Mouse (Mus musculus) intestine, postnatal 0 days (tissue): Measurements from ENCODE around the gene E130116L18Rik. TPM values are rescaled to one million over a fixed set of nuclear protein-coding genes. Genes with fewer than 3 reads are reported as not detected.
A peak's percentile ranks its signal among the peaks of the same experiment; 100 is the strongest.
"Not testable (repeated sequence)": the region's sequence is repeated elsewhere in the genome, so short reads cannot be mapped to it uniquely, and the experiment has no call there.

Experiments
- ATAC-seq: fragments of 200-750 bp; cut with Nextera tagmentation; 2 replicates; pipeline ENCODE4 v1.8.0; 2017; ENCODE audit warnings: mild to moderate bottlenecking, moderate TSS enrichment, moderate library complexity
- H3K27ac ChIP-seq: fragments of 300-500 bp; sonication (generic); 2 replicates; pipeline ENCODE4 v1.5.1; 2014; ENCODE audit warnings: mild to moderate bottlenecking, low read depth, low read length, moderate library complexity
- H3K27me3 ChIP-seq: fragments of 300-500 bp; sonication (generic); replicated peaks from 2 replicates; pipeline ENCODE4 v1.6.1; 2014; ENCODE audit warnings: low read length, mixed read lengths; ENCODE audit not compliant: control insufficient read depth, insufficient read depth
- H3K36me3 ChIP-seq: fragments of 300-500 bp; sonication (generic); 2 replicates; pipeline ENCODE4 v1.6.1; 2014; ENCODE audit warnings: mild to moderate bottlenecking, moderate library complexity; ENCODE audit not compliant: control insufficient read depth, insufficient read depth
- H3K4me1 ChIP-seq: fragments of 300-500 bp; sonication (generic); replicated peaks from 2 replicates; pipeline ENCODE4 v1.6.1; 2014; ENCODE audit warnings: antibody characterized with exemption, low read length, mixed read lengths; ENCODE audit not compliant: control insufficient read depth, insufficient read depth
- H3K4me2 ChIP-seq: fragments of 300-500 bp; sonication (generic); replicated peaks from 2 replicates; pipeline ENCODE4 v1.6.1; 2014; ENCODE audit warnings: low read depth, mild to moderate bottlenecking, moderate library complexity
- H3K4me3 ChIP-seq: fragments of 300-500 bp; sonication (generic); 2 replicates; pipeline ENCODE4 v1.5.1; 2014; ENCODE audit warnings: low read depth, low read length
- H3K9ac ChIP-seq: fragments of 300-500 bp; sonication (generic); 2 replicates; pipeline ENCODE4 v1.6.1; 2014; ENCODE audit warnings: mild to moderate bottlenecking, low read depth, low read length
- H3K9me3 ChIP-seq: fragments of 300-500 bp; sonication (generic); 2 replicates; pipeline ENCODE4 v1.6.1; 2016; ENCODE audit warnings: mixed run types; ENCODE audit not compliant: control insufficient read depth
- CTCF ChIP-seq: sonication (generic); IDR thresholded peaks from 2 replicates; pipeline ENCODE4 v1.5.1; 2016; ENCODE audit warnings: low read depth, mild to moderate bottlenecking, control low read depth, antibody characterized with exemption, moderate library complexity
- WGBS: fragments of 180-500 bp; shearing (Covaris S2); extraction: QIAGEN DNeasy Blood & Tissue Kit; methylation state at CpG from one replicate; pipeline ENCODE4 v1.1.7; 2014; 5-methylcytosine and 5-hydroxymethylcytosine counted together
- polyA plus RNA-seq: library from polyadenylated mRNA; unstranded; fragments of >200 nt; fragmentation: Nextera tagmentation; extraction: Ambion mirVana; gene quantifications from 2 replicates; pipeline ENCODE4 v1.2.1, GENCODE M21; 2015

The E130116L18Rik gene
- polyA plus RNA-seq, 1 experiment from 2014 or later, result 1.4 TPM

DNA sequence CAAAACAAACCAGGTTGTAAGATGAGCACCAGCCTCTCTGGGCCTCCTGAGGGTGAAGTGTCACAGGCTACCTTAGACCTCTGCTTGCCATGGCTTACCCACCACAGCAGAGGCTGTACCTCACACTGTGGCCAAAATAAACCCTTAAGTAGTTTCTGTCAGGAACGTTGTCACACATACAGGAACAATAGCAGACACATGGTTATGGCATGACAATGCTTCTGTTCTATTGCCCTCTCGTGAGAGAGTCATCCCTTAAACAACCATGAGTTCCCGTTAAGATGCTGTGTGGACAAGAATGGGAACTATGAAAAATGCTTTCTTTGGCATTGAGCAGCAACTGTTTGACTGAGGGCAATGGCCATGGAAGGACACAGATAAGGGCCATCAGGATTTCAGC lies 1.3 kb downstream of the E130116L18Rik start, which contains the start of gene Galnt11:
Gene Galnt11, plus strand, starts transcription at position 301 of the 400 bp plus-strand sequence.
- Histone ChIP-seq H3K4me3 (peak within 1 kb of the TSS; percentile 64), H3K9ac (peak within 1 kb of the TSS; percentile 83)
- WGBS, result 86% methylated on average over 3 of the region's 3 CpGs

DNA sequence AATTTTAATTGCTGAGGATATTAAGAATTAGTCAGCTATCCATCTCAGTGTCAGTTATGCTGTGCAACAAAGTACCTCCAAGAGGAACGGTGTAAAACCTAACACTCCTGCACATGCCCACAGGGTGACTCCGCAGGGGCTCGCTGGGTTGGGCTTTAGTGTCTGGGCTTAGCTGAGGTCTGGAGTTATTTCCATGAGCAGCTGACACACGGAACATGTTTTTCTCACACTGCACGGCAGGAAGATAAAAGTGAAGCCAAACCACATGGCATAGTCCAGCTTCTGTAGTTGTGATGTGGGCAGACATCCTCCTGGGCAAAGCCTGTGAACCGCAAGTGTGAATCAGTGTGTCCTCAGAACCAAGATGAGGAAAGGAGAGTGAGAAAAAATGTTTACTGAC lies 7.9 kb downstream of the E130116L18Rik start:
- Histone ChIP-seq H3K4me1 (no peaks in the 10 kb centered on the region), H3K27ac (no peak overlapping the region), H3K9me3 (no peaks in the 10 kb centered on the region), H3K27me3 (no peaks in the 10 kb centered on the region), H3K4me3 (no peak overlapping the region), H3K36me3 (no peaks in the 10 kb centered on the region), H3K9ac (no peak overlapping the region), H3K4me2 (no peak overlapping the region)
- ATAC-seq, result no peak
- 72% methylated on average over 6 of the region's 6 CpGs for WGBS
- no peak for TF ChIP-seq CTCF

More for the DNA sequence above, 1.3 kb downstream of the E130116L18Rik start, which contains the start of gene Galnt11:
- ATAC-seq, result no peak
- H3K4me1 ChIP-seq, result no peaks in the 10 kb centered on the region
- H3K27ac ChIP-seq, result peak within 1 kb of the TSS; percentile 91
- TF ChIP-seq CTCF, result no peak
- H3K27me3 ChIP-seq, result no peaks in the 10 kb centered on the region
- peak within 1 kb of the TSS; percentile 74 for H3K4me2 ChIP-seq
- H3K36me3 ChIP-seq, result no peaks in the 10 kb centered on the region
- H3K9me3 ChIP-seq, result no peaks in the 10 kb centered on the region

DNA sequence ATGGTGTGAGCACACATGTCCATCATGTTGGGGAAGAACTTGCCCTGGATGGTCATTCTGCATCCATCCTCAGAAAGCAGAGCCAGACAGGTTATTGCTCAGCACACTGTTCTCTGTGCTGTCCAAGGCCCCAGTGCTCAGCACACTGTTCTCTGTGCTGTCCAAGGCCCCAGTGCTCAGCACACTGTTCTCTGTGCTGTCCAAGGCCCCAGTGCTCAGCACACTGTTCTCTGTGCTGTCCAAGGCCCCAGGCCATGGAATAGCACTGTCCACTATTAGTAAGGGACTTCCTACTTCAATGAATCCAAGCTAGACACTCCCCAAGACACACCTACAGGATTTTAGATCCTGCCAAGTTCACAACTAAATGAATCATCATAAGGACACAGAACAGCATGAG lies 9.7 kb downstream of the E130116L18Rik start:
- not testable (repeated sequence) for H3K9me3 ChIP-seq, H3K4me2 ChIP-seq, H3K9ac ChIP-seq, H3K4me3 ChIP-seq, H3K4me1 ChIP-seq, H3K36me3 ChIP-seq, ATAC-seq, H3K27me3 ChIP-seq, H3K27ac ChIP-seq

DNA sequence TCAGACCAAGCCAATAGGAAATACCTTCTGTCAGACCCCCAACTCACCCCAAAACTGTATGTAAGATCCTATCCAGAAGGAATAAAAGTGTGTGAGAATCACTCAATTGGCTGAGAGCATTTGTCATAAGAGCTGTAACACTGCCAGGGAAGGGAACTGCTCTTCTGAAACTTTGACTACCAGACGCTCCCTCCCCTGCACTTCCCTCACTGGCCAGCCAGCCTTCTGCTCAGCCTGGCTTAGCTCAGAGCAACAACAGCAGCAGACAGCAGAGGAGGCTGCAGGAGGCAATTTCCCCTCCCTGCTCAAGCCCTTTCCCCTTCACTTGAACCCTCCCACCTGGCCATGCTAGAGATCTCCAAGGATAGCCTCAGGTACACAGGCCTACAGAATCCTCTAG lies 11.1 kb downstream of the E130116L18Rik start:
- H3K9me3 ChIP-seq, result no peaks in the 10 kb centered on the region
- no peak for ATAC-seq
- WGBS, result 60% methylated on average over 1 of the region's 1 CpGs

DNA sequence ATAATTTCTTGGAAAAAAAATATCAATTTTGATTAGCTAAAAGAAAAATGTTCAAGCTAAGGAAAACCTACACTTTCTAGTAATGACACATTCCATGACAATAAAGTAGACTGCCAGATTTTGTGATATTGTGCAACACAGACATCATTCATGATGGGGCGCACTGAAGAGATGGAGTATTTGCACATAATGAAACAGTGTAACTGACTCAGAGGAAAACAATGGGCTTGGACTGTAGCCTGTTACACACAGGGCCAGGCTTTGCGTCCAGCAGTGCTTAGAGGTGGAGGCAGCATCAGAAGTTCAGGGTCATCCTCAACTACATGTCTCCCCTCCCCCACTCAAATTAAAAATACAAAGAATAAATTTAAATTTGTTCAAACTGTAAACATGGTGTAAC lies 32.4 kb downstream of the E130116L18Rik start:
- no peak overlapping the region for H3K9ac ChIP-seq
- no peak overlapping the region for H3K27ac ChIP-seq
- H3K4me1 ChIP-seq, result no peaks in the 10 kb centered on the region
- no peak overlapping the region for H3K4me2 ChIP-seq
- no peak for TF ChIP-seq CTCF
- no peaks in the 10 kb centered on the region for H3K36me3 ChIP-seq
- ATAC-seq, result no peak
- 88% methylated on average over 2 of the region's 2 CpGs for WGBS
- no peaks in the 10 kb centered on the region for H3K9me3 ChIP-seq
- no peak overlapping the region for H3K4me3 ChIP-seq
- no peaks in the 10 kb centered on the region for H3K27me3 ChIP-seq

More for the DNA sequence above, 11.1 kb downstream of the E130116L18Rik start:
- H3K27ac ChIP-seq, result no peak overlapping the region
- H3K4me3 ChIP-seq, result no peak overlapping the region
- no peaks in the 10 kb centered on the region for H3K4me1 ChIP-seq
- TF ChIP-seq CTCF, result no peak
- H3K4me2 ChIP-seq, result no peak overlapping the region
- no peaks in the 10 kb centered on the region for H3K27me3 ChIP-seq
- no peak overlapping the region for H3K9ac ChIP-seq
- H3K36me3 ChIP-seq, result no peaks in the 10 kb centered on the region

DNA sequence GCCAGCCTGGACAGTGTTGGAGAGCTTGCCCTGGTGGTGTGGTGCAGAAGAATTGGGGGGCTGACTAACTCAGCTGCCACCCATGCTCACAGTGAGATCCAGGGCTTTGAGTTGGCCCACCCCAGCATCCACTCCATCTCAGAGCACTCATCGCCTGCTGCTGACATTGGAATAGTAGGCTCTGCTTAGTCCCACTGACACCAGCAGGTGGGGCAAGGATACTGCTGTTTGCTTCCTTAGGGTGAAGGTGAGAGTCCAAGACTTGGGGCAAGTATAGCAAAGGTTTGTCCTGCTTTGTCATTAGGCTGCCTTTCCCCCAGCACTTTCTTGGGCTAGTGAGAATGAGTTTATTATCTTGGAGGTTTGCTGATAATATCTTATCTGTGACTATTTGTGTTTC lies 34.2 kb downstream of the E130116L18Rik start:
- no peak overlapping the region for H3K4me2 ChIP-seq
- H3K4me1 ChIP-seq, result no peaks in the 10 kb centered on the region
- H3K9me3 ChIP-seq, result no peaks in the 10 kb centered on the region
- no peak overlapping the region for H3K4me3 ChIP-seq
- TF ChIP-seq CTCF, result peak; percentile 89
- no peaks in the 10 kb centered on the region for H3K27me3 ChIP-seq
- H3K27ac ChIP-seq, result no peak overlapping the region
- H3K36me3 ChIP-seq, result no peaks in the 10 kb centered on the region
- ATAC-seq, result peak; percentile 66; the same call in 1 of the 2 replicates
- no peak overlapping the region for H3K9ac ChIP-seq
- 31% methylated on average over 1 of the region's 1 CpGs for WGBS

DNA sequence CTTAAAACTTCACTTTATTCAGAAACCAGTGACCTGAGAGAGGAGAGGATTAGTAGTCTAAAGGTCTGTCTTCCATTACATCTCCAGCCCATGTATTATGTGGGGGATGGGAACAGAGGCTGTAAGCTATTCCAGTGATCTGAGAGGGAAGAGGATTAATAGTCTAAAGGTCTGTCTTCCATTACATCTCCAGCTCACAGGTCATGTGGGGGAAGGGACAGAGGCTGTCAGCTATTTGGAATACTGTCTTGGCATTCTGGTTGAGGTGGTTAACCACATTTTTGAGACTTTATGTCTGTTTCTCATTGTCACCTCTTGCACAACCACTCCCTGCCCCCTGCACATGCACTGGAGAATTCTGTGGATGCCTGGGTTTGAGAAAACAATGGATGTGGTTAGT lies 35.2 kb downstream of the E130116L18Rik start:
- no peak for ATAC-seq
- Histone ChIP-seq H3K9ac (no peak overlapping the region), H3K27me3 (no peaks in the 10 kb centered on the region)

More for the DNA sequence above, 35.2 kb downstream of the E130116L18Rik start:
- TF ChIP-seq CTCF, result no peak
- H3K4me3 ChIP-seq, result no peak overlapping the region
- no peaks in the 10 kb centered on the region for H3K4me1 ChIP-seq
- no peaks in the 10 kb centered on the region for H3K9me3 ChIP-seq
- H3K27ac ChIP-seq, result no peak overlapping the region
- H3K4me2 ChIP-seq, result no peak overlapping the region
- no peaks in the 10 kb centered on the region for H3K36me3 ChIP-seq
